Mouse (Mus musculus) spleen, adult 18-20 months (tissue): ENCODE data around the gene Jakmip3.

Experiments used
- DNase-seq, 2 experiments: peaks; one replicate each; pipeline ENCODE4 v3.0.0; 2022; ENCODE audit warnings: mixed read lengths in 2 of 2

Jakmip3 gene

DNA sequence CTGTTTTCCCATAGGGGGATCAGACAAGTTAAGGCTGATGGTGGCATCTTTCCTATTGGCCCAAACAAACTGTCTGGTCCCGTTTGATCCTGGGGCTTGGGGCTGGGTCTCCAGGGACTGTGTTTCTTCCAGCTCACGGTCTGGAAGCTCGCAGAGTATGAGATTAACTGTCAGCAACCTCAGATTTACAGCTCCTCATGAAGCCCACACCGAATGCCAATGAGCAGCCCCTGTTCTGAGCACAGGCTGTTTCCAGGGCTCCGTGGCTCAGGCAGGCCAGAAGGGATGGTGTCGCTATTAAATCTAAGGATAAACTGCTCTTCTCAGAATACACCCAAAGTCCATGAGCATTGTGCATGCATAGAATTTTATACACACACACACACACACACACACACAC, 133.7 kb downstream of the Jakmip3 start:
- no peak for DNase-seq

DNA sequence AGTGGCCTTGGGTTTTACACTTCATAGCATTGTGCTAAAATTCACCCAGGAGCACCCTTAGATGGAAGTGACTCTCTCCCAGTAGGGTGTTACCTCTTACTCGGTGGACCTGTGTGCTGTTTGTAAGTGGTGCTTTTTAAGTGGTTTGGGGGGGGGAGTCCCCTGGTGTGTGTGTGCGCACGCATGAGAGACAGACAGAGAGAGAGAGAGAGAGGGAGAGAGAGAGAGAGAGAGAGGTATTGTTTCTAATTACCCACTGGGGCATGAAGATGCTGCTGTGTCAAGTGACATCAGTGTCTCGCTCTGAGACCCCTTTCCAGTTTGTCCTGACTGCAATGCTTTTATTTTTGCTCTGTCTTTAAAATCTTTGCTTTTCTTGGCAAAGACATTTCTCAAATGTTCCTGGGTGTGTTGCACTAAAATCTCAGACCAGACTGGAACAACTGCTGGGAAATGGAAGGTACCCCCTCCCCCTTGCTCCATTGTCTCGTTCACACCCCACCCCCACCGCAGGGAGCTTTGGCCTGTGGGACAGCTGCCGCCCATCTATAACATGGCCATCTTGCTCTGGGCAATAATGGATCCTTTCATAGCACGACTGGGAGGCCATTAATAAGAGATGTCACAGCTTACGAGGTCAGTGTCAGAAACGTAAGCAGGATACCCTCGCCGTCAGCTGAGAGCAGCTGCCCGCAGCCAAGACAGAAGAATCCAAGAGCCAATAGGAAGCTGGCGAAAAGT, 134.7 kb downstream of the Jakmip3 start:
- DNase-seq = no peak

DNA sequence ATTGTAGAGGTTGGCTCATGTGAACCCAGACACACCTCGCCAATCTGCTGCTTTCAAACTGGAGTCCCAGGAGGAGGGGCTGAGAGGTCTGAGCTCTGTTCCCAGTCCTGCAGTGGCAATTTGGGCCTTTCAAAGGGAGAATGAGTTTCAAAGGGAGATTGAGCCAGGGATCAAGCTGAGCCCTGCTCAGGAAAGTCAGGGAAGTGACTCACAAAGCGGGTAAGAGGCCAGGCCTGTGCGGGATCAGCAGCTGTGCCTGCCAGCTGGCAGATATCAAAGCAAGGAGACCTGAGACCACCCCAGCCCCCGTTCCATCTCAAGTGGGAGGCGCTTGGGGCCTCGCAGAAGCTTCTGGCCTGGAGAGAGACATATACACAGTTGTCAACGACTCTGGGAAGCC, 136.8 kb downstream of the Jakmip3 start:
- DNase-seq = no peak

DNA sequence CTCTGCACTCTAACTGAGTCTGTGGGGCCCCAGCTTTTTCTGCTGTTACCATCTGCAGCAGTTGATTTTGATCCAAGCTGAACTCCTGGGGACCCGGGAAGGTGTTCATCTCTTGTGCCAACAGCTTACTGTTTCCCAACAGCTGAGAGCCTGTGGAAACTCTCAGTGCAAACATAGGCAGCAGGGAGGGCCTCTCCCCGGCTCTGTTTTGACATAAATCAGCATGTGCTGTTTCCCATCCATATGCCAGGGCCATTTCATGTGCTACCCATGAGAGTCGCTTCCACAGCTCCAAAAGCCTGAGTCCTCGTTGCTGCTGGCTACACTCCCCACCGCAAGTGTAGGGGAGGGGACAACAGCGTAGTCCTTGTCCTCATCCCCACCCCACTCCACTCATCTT, 137.7 kb downstream of the Jakmip3 start:
- no peak for DNase-seq

DNA sequence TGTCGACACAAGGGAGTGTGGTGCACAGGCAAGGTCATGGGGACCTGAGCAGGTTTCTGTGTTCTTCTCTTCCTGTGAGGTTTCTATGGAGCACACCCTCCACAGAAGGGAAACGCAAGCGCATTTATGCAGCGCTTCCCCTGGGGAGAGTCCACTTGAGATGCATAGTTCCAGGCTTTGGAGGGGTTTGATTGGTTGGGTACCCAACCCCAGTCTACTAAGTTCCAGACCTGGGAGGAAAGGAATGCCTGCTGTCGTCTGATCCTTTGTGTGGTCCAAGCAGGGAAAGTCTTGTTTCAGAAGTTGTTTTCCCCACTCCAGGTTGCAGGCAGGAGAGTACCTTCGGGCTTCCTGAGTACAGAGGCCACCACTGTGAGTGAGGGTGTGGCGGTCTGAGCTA, 138.6 kb downstream of the Jakmip3 start:
- DNase-seq = no peak

DNA sequence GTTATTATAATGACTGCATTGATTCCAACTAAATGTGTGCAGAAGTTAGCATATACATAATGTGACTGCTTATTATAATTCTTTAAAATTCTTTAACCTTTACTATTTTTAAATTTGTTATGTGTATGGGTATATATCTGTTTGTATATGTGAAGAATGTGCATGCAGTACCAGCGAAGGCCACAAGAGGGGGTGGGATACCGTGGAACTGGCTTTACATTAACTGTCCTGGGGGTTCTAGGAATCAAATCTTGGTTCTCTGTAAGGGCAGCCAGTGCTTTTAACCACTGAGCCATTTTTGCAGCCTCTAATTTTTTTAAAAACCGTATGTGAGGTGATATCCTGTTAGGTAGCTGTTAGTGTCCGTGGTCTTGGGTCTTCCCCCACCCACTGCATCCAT, 140.2 kb downstream of the Jakmip3 start:
- DNase-seq = no peak

DNA sequence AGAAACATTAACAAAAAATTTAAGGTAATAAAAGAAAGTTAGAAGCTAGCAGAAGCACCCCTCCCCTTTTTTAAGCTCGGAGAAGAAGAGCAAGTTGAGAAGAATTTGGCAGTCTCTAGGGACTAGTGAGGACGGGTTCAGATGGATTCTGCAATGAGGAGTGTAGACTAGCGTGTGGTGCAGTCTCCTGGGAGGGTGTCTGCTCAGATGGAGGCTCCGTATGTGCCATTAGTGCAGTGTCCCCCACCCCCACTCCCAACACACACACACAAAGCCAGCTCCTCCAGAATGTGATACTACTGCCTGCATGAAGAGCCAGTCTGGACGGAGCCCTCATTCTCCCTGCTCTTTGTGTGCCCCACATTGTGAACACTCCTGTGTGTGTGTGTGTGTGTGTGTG, 140.6 kb downstream of the Jakmip3 start:
- DNase-seq = no peak

DNA sequence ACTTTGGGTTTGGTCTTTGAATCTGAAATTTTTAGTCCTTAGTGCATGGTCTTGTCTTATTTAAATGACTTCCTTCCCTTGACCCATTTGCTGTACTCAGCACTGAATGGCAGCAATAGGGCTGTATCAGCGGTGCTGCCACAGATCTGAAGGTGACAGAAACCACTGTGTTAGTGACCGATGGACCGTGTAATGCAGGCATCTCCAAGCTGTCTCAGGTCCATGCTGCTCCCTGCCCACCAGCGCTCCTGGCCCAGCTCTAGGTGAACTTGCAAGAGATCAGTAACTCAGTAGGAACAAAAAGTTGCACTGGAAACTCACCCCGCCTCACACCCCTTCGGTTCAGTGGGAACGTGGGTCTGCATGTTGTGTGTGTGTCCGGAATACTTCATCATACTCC, 141.8 kb downstream of the Jakmip3 start:
- DNase-seq = no peak

DNA sequence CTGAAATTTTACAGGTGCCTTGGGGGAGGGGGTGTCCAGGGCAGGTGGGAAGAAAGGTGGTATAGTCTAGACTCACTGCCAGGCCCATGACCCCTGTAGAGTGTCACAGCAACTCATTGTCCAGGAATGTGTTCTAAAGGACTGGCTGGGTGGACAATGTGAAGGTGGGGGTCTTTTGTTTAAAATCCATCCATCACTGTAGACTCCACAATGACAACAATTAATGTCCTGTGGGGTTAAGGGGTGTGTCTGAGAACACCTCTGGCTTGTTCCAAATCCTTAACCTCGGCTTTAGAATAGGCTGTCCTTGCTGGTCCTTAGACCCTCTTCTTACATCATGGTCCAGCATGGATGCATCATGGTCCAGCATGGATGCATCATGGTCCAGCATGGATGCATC, 143.8 kb downstream of the Jakmip3 start:
- no peak for DNase-seq

DNA sequence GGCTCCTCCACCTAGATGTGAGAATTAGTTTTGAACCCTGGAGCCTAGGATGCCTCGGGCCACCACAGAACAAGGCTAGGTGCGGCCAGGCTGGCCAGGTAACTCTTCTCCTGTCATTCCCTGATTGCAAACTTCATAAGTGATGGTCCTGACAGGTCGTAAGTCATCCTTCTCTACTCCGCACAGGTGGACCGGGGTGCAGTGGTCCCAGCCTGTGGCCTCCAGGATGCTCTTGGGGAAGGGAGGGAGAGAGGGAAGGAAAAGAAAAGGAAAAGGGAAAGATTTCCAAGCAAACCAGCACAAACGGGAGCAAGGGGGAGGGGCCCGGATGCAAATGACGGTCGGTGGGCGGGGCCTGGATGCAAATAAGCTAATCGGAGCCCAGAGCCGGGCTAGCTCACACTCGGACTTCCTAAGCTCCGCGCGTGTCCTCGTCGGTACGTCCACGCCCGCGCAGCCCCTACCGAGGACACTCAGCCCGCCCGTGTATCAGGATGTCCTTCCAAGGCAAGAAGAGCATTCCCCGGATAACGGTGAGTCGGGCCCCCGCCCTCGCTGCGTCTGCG, 145.2 kb downstream of the Jakmip3 start, which contains the start of gene Dpysl4:
Gene Dpysl4, plus strand, starts transcription at position 373 of the 566 bp plus-strand sequence.
- DNase-seq = no peak

DNA sequence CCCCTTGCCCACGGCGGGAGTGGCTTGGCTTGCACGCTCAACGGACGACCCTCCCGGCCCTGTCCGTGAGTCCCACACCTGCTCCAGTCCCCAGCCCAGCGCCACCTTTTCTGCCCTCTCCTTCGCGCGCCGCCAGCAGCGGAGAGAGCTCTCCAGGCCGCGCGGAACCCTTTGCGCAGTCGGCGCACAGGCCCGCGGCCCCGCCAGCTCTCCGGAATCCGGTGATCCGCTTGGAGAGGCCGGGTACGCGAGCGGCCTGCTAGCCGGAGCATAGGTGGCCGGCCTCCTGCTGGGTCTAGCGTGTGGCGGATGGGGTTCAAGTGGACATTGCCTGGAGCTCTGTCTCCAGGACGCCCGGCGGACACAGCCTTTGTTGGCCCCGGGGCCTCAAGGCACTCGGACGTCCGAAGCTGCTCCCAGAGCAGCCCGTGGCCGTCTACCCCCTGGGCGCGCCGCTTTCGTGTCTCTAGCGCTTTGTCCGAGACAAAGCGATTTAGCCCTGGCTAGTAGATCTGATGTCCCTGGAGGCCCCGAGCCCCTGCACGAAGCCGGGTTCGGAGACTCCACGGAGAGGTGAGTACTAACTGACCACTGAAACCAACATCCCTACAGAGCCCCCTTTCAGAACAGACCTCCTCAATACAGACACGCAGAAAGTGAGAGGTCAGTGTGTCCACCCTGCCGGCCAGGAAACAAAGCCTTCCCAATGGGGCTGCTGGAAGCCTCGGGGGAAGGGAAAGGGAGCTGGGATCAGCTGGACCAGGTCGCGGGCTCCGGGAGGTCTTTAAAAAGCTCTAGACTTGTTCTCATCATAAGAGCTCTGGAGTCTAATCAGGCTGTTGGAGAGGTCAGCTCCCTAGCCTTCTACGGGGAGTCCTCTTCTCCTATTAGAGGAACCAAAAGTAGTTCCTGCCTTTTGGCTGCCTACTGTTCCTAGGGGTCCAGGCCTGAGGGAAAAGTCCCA, 145.9 kb downstream of the Jakmip3 start:
- no peak for DNase-seq

DNA sequence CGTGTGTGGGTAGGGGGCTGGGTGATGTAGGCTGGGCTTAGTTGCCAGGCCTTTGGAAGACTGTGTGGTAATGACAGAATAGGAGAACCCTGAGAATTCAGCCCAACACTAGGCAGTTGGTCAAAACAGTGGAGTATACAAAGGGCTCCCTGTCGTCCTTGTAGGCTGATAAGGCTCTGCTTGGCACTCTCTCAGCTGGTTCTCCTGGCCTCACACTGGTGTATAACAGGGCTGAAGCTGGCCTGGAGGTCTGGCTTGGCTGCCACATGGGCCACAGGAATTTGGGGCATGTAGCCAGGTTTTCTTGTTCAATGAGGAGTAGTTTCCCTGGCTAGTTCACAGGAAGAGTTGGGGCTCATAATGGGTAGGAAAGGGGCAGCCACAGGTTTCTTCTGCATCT, 147.3 kb downstream of the Jakmip3 start:
- no peak for DNase-seq

DNA sequence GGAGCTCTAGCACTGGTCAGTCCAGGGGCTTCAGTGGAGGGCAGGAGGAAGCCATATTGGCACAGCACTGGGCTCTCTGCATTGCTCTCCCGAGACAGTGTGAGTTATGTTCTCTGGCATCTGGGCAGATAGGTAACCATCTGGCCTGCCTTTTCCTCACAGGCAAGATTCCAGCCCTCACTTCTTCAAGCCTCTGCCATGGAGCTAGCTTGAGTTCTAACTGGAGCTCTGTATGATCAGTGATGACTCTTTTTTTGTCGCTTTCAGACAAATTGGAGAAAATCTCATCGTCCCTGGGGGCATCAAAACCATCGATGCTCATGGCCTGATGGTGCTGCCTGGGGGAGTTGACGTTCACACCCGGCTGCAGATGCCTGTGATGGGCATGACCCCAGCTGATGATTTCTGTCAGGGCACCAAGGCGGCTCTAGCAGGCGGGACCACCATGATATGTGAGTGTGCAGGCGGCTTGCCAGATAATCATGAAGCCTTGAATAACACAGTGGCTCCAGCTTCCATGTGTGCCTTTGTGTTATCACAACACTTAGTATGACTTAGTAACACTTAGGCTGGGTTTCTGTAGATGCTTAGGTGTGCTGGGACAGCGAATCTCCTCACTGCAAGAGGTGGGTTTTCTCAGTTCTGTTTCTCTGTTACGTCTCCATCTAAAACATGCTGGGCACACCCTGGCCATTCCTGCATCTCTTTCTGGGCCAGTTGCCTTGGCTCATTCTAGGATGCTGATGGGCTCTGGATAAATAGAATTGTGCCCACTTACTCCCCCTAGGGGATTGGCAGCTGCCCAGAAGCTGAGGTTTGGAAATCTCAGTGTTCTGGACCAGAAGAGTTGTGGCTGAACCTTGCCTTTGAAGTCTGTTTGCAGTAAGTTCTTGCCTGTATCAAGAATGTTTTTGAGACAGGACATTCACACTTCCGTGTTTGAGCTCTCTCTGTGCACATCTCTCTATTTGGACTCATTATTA, 149.7 kb downstream of the Jakmip3 start:
- no peak for DNase-seq

DNA sequence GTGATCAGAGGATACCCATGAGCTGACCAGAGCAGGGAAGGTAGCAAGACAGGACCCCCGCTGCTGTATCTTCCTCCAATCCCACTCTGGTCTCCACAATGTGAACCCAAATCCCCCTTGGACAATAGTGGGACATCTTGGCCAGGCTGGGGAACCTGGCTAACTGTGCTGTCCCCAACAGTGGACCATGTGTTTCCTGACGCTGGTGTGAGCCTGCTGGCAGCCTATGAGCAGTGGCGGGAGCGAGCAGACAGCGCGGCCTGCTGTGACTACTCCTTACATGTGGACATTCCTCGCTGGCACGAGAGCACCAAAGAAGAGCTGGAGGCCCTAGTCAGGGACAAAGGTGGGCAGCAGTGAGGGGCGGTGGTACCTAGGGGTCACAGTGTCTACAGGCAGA, 151.2 kb downstream of the Jakmip3 start:
- DNase-seq = no peak

DNA sequence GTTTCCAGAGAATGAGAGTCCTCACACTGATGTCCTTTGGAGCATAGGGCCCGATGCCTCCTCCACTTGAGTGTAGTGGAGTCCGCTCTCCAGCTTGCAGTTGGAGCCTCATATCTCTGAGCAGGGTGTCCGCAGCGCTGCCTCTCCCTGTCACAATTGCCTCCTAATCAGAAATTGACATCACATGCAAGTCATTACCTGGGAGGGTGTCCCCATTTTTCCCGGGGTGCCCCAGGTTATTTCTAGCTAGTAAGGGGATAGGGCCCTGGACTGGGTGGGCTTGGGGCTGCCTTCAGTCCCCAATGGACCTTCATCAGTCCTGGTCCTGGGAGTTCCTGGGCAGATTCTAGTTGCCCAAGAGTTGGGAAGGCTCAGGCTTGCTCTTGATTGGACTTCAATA, 152.1 kb downstream of the Jakmip3 start:
- no peak for DNase-seq

DNA sequence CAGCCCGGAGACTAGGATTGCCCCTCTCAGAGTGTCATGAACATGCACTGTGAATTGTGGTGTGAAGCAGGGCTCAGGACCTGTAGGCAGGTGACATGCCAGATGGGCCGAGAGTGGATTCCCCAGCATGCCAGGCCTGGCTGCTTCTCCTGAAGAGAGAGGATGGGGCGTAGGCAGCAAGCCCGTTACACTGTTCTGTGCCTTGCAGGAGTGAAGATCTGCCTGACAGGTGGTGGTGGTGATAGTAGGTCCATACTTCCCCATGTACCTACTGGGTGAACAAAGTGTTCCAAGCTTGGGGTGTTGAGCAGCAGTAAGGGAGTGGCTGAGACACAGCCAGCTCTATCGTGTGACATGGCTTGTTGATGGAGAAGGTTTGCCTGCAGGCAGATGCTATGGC, 152.6 kb downstream of the Jakmip3 start:
- no peak for DNase-seq

DNA sequence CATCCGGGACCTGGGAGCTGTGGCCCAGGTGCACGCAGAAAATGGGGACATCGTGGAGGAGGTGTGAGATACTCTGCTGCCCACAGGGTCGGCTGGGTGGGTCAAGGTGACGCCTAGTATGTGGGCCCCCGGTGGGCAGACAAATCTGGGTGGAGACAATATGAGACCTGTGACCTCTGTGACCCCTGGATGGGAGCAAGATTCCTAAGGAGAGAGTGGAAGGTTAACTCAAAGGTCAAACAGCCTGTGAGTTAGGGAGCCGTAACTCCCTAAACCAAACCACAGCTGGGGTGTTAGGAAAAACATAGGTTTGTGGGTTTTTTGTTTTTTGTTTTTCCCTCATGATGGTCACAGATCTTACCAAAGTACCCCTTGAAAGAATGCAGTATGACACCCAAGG, 153.3 kb downstream of the Jakmip3 start:
- DNase-seq = no peak

DNA sequence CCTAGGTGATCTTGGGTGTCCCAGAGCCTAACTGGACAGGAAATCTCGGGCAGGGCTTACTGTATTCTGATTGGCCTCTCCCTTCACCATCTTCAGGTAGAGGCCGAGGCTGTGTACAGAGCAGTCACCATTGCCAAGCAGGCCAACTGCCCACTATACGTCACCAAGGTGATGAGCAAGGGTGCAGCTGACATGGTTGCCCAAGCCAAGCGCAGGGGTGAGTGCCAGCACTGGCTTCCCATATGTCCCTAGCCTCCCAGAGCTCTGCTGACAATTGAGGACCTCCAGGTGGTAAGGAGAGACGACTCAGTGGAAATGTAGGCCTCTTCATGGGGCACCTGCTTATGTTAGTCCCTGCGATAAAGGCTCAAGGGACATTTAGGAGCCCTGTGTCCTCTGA, 154.2 kb downstream of the Jakmip3 start:
- DNase-seq = no peak

DNA sequence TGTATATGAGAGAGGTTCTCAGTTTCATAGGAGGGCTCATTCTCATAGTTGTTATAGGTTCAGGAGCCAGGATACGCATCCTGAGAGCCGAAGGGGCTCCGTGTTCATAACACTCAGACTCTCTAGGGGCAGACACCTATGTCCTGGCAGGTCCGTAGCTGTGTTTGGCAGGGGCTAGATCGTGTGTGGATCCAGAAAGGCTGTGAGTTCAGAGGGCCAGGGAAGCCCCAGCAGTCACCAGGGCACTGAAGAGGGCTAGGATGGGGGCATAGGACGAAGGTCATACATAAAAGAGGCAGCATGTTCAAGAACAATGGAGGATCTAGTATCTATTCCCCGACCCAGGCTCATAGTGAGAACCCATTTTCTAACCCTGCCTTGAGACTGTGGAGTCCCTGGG, 154.8 kb downstream of the Jakmip3 start:
- no peak for DNase-seq

DNA sequence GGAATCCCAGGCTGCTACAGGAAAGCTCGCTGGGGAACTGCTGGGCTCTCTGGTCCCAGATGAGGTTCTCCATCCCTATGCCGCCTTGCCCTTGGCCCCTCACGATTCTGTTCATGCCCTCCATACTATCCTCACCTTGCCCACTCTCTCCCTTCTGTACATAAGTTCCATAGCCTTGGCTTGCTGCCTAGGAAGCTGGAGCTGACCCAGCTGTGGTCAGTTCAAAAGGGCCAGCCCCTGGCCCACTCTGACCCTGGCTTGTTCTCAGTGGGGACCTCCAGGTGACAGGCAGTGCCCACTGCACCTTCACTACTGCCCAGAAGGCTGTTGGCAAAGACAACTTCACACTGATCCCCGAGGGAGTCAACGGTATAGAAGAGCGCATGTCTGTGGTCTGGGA, 155.9 kb downstream of the Jakmip3 start:
- no peak for DNase-seq

DNA sequence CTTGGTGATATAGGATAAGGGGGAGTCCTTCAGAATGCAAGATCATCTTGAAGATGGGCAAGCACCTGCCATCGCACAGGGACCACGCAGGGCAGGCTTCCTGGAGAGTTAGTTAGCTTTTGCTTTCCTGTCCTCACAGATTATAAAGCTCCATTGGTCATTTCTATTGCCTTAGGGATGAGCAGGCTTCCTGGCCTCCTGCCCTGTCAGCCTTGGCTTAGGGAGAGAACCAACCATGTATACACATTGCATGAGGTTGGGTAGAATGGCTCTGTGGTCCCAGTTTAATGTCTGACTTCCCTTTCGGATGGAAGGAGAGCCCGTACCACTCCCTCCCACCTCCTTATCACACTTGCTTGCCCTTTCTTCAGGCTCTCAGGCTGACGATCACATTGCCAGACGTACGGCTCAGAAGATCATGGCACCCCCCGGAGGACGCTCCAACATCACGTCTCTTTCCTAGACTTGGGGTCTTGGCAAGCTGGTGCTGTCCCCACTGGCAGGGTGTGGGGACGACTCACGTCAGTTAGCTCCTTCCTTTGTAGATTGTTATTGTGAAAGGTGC, 160.1 kb downstream of the Jakmip3 start:
- no peak for DNase-seq

DNA sequence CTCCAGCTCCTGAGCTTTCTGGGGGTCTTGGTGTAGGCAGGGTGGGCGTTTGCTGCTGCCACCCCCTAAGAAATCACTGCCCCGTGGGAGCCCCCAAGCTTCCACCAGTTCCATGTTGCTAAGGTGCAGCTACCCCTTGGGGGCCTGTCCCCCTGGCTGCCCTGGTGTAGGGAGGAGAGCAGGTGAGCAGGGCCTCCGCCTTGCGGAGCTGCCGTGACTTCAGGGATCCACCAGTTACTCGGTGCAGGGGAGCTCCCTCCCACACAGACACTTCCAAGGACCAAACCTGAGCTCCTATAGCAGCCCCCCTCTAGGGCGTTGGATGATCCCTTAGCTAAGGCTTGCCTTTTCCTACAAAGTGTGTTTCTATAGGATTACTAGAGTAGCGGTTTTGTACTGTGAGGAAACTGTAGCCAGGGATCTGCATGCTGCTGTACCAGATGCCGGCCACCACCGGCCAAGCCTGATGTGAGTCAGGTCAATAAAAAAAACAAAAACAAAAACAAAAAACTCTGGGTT, 160.8 kb downstream of the Jakmip3 start:
- no peak for DNase-seq
